Mouse (Mus musculus) kidney, embryonic 16.5 days (tissue): ENCODE measurements around the gene Asb1. TPM values are rescaled to one million over a fixed set of nuclear protein-coding genes. Genes with fewer than 3 reads are reported as not detected.

ENCODE experiments used
- ATAC-seq: fragments of 200-750 bp; cut with Nextera tagmentation; 2 replicates; pipeline ENCODE4 v1.8.0; 2017; ENCODE audit warnings: moderate TSS enrichment; ENCODE audit not compliant: low FRiP score, low TSS enrichment
- H3K27ac ChIP-seq: fragments of 300-500 bp; sonication (generic); 2 replicates; pipeline ENCODE4 v1.5.1; 2014; ENCODE audit warnings: low read length
- H3K27me3 ChIP-seq: fragments of 300-500 bp; sonication (generic); 2 replicates; pipeline ENCODE4 v1.6.1; 2014; ENCODE audit warnings: low read length, control low read depth, mixed read lengths; ENCODE audit not compliant: insufficient read depth
- H3K36me3 ChIP-seq: fragments of 300-500 bp; sonication (generic); 2 replicates; pipeline ENCODE4 v1.6.1; 2014; ENCODE audit warnings: low read length, control low read depth, mixed read lengths; ENCODE audit not compliant: insufficient read depth
- H3K4me1 ChIP-seq: fragments of 300-500 bp; sonication (generic); 2 replicates; pipeline ENCODE4 v1.6.1; 2014; ENCODE audit warnings: low read length, control low read depth, mixed read lengths; ENCODE audit not compliant: insufficient read depth
- H3K4me2 ChIP-seq: fragments of 300-500 bp; sonication (generic); replicated peaks from 2 replicates; pipeline ENCODE4 v1.6.1; 2014; ENCODE audit warnings: low read depth, low read length
- H3K4me3 ChIP-seq: fragments of 300-500 bp; sonication (generic); 2 replicates; pipeline ENCODE4 v1.5.1; 2014; ENCODE audit warnings: mild to moderate bottlenecking, low read length
- H3K9ac ChIP-seq: fragments of 300-500 bp; sonication (generic); replicated peaks from 2 replicates; pipeline ENCODE4 v1.6.1; 2014; ENCODE audit warnings: low read length
- H3K9me3 ChIP-seq: fragments of 300-500 bp; sonication (generic); 2 replicates; pipeline ENCODE4 v1.6.1; 2016; ENCODE audit warnings: low read length, control low read depth
- WGBS: fragments of 180-500 bp; shearing (Covaris S2); extraction: QIAGEN DNeasy Blood & Tissue Kit; methylation state at CpG from one replicate; pipeline ENCODE4 v1.1.7; 2014; 5-methylcytosine and 5-hydroxymethylcytosine counted together
- polyA plus RNA-seq: library from polyadenylated mRNA; unstranded; fragments of >200 nt; fragmentation: Nextera tagmentation; extraction: Ambion mirVana; gene quantifications from 2 replicates; pipeline ENCODE4 v1.2.1, GENCODE M21; 2015

Gene Asb1
- 5.0 and 6.6 TPM in 2 replicates for polyA plus RNA-seq

DNA sequence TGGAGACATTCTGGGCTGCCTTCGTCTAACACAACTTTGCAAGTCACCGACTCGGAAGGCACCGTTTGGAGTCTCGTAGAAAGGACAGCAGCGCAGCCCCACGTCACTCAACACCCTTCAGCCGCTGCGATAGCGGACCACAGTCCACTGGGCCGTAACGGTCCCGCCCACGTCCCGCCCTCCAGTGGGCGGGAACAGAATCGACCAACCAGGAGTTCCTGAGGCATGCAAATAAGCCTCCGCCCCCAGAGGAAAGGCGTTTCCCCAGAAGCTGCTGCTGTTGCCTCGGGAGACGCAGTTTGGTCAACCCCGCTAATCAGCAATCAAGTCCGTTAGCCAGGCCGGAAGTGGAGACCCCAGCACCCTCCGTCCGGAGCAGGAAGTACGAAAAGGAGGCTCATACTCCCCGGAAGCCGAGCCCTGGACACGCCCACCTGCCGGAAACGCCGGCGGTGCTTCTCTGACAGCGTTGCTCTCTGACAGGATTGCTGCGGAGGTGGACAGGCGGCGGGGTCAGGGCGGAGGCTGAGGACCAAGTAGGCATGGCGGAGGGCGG, at the start of gene Asb1:
TSS of gene Asb1 (plus strand) at position 274 of the 556 bp plus-strand sequence.
- Histone ChIP-seq H3K9me3 (no peaks in the 10 kb centered on the region), H3K9ac (peak within 1 kb of the TSS; percentile 76), H3K4me3 (peak within 1 kb of the TSS; percentile 81), H3K27me3 (peaks cover 18% of the 10 kb centered on the region), H3K4me1 (peaks cover 15% of the 10 kb centered on the region), H3K27ac (peak within 1 kb of the TSS; percentile 54; the same call in 1 of the 2 replicates), H3K4me2 (peak within 1 kb of the TSS; percentile 93), H3K36me3 (peaks cover 7% of the 10 kb centered on the region; the same call in 1 of the 2 replicates)
- ATAC-seq, result peak; percentile 97
- WGBS, result under 1% methylated on average over 39 of the region's 41 CpGs

DNA sequence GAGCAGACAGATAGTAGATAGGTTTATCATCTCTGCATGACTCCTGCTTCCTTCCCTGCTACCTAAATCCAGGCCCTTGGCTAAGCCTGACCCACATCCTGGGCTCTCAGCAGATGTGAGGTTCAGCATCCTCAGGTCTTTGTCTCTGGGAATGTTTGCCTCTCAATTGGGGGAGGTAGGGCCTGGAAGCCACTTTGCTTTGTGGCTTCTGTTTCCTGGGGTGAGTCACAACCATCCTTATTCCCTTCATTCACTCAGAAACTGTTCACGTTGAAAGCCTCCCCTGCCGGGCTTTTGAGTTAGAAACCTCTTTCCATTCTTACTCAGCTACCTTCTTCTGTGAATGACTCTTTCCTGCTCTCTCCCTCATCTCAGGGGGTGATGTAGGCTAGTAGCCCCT, 47.6 kb upstream of the Asb1 start:
- no peaks in the 10 kb centered on the region for H3K27me3 ChIP-seq
- no peaks in the 10 kb centered on the region for H3K9me3 ChIP-seq
- peaks cover 15% of the 10 kb centered on the region for H3K4me1 ChIP-seq
- no peak overlapping the region for H3K9ac ChIP-seq
- H3K27ac ChIP-seq, result no peak overlapping the region
- H3K4me2 ChIP-seq, result no peak overlapping the region
- no peaks in the 10 kb centered on the region for H3K36me3 ChIP-seq
- WGBS, result 48% methylated on average over 2 of the region's 2 CpGs
- no peak for ATAC-seq
- no peak overlapping the region for H3K4me3 ChIP-seq

DNA sequence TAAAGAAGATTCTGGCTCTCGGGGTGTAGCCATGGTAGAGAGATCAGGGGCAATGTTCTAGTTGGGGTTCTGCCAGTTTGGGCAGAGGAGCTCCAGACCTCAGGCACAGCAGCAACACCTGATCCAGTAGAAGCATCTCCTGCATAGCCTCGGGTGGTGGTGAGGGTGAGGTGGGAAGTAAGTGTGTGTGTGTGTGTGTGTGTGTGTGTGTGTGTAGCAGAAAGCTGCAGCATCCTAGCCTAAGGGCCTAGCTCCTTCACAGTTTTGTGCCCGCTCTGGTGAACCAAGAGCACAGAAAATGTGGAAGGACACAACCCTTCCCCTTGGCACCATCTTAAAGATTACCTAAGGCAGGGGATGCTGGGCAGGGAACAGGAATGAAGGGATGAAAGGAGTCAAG, 46.4 kb upstream of the Asb1 start:
- no peaks in the 10 kb centered on the region for H3K27me3 ChIP-seq
- peaks cover 15% of the 10 kb centered on the region for H3K4me1 ChIP-seq
- 0 out of 2 replicates have a peak, but pooled peaks have one; percentile 1 for ATAC-seq
- no peaks in the 10 kb centered on the region for H3K36me3 ChIP-seq
- H3K4me2 ChIP-seq, result peak overlapping the region; percentile 89
- H3K27ac ChIP-seq, result no peak overlapping the region
- H3K9me3 ChIP-seq, result no peaks in the 10 kb centered on the region
- 38% methylated on average over 3 of the region's 3 CpGs for WGBS
- H3K4me3 ChIP-seq, result peak overlapping the region; percentile 91
- peak overlapping the region; percentile 91 for H3K9ac ChIP-seq

DNA sequence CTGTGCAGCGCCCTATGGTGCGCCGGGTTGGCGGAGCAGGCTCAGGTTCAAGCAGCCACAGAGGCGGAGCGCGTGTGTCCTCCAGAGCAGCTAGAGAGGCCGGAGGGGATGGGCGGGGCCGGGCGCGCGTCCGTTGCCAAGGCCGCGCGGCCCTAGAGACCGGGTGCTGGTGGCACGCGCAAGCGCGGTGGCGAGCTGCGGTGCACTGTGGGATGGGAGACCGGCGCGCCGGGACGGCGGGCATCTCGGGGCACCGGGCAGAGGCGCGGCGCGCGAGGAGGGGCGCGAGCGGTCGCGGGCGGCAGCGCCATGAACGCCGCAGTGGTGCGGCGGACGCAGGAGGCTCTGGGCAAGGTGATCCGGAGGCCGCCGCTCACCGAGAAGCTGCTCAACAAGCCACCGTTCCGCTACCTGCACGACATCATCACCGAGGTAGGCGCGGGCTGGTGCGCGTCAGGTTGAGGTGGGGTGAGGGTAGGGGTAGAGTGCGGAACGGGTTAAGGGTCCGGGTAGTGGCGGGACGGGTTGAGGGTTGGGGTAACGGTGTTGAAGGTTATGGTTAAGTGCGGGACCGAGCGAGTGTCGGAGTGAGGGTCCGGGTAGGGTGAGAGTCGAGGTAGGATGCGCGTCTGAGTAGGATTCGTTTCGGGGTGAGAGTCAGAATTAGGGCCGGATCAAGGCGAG, 45.7 kb upstream of the Asb1 start, which contains the start of gene Traf3ip1:
TSS of gene Traf3ip1 (plus strand) at position 191 of the 684 bp plus-strand sequence.
- H3K4me3 ChIP-seq, result peak within 1 kb of the TSS; percentile 91
- H3K9me3 ChIP-seq, result no peaks in the 10 kb centered on the region
- peak; percentile 99 for ATAC-seq
- peak within 1 kb of the TSS; percentile 89 for H3K4me2 ChIP-seq
- H3K9ac ChIP-seq, result peak within 1 kb of the TSS; percentile 91
- WGBS, result under 1% methylated on average over 79 of the region's 79 CpGs
- no peaks in the 10 kb centered on the region for H3K36me3 ChIP-seq
- no peaks in the 10 kb centered on the region for H3K27me3 ChIP-seq
- peaks cover 15% of the 10 kb centered on the region for H3K4me1 ChIP-seq
- no peak within 1 kb of the TSS for H3K27ac ChIP-seq

DNA sequence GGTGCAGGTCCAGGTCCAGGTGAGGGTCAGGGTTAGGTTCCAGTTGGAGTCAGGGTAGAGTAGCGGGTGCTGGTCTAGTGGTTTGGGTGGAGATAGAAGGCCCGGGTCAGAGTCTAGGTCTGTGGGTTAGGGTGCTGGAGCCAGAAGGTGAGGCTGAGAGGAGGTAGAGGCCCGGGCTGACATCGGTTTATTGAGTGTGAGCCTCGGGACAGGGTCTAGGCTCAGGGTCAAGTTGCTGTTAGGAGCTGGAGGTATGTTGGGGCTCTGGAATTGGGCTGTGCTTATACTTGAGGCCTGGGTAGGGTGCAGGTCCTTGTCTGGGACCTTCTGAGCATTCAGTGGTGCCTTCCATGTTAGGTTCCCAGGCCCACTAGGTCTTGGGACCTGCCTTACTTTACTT, 45.0 kb upstream of the Asb1 start:
- Histone ChIP-seq H3K9ac (peak overlapping the region; percentile 91), H3K27ac (no peak overlapping the region), H3K36me3 (no peaks in the 10 kb centered on the region), H3K9me3 (no peaks in the 10 kb centered on the region), H3K4me2 (peak overlapping the region; percentile 89), H3K4me1 (peaks cover 13% of the 10 kb centered on the region), H3K4me3 (peak overlapping the region; percentile 91), H3K27me3 (no peaks in the 10 kb centered on the region)
- ATAC-seq, result peak; percentile 11; the same call in 1 of the 2 replicates
- 44% methylated on average over 5 of the region's 5 CpGs for WGBS

DNA sequence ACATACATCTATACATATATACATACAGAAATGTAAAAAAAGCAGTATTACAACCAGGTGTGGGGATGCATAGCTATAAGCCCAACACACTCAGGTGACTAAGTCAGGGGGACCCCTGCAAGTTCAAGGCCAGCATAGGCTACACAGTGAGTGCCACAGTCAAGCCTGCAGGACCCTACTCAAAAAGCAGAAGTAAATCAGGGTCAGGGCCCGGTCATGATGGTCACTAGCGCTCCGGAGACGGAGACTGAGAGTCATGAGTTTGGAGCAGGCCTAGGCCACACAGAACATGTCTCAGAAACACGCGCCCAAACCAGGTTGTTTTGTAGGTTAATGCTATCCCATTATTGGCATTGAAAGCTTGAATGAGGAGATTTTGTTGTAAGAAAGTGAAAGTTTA, 41.8 kb upstream of the Asb1 start:
- H3K4me2 ChIP-seq, result no peak overlapping the region
- H3K27ac ChIP-seq, result no peak overlapping the region
- H3K36me3 ChIP-seq, result peaks cover 10% of the 10 kb centered on the region; the same call in 1 of the 2 replicates
- no peak for ATAC-seq
- H3K4me3 ChIP-seq, result no peak overlapping the region
- H3K9me3 ChIP-seq, result no peaks in the 10 kb centered on the region
- no peaks in the 10 kb centered on the region for H3K27me3 ChIP-seq
- 95% methylated on average over 6 of the region's 6 CpGs for WGBS
- peaks cover 11% of the 10 kb centered on the region for H3K4me1 ChIP-seq
- no peak overlapping the region for H3K9ac ChIP-seq

DNA sequence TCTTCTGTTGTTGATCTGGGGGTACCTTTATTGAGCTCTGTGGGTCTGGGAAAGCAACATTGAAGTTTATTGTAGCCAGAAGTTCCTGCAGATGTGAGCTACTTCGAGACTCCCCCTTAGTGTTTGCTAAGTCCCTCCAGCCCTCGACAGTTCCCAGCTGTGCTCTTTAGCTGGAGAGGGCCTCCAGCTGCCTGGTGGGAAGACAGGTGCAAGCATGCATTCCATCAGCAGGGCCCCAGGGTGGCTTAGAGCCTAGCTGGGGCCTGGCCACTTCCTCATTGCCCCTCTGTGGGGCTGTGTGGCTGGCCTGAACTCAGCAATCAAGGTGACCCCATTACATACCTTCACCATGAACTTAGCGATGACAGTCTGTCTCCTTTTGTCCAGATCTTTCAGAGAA, 35.7 kb upstream of the Asb1 start:
- Histone ChIP-seq H3K9me3 (no peaks in the 10 kb centered on the region), H3K36me3 (peaks cover 10% of the 10 kb centered on the region; the same call in 1 of the 2 replicates), H3K4me1 (no peaks in the 10 kb centered on the region), H3K27ac (no peak overlapping the region), H3K4me3 (no peak overlapping the region), H3K27me3 (no peaks in the 10 kb centered on the region), H3K9ac (no peak overlapping the region), H3K4me2 (no peak overlapping the region)
- no peak for ATAC-seq
- 67% methylated on average over 3 of the region's 3 CpGs for WGBS

DNA sequence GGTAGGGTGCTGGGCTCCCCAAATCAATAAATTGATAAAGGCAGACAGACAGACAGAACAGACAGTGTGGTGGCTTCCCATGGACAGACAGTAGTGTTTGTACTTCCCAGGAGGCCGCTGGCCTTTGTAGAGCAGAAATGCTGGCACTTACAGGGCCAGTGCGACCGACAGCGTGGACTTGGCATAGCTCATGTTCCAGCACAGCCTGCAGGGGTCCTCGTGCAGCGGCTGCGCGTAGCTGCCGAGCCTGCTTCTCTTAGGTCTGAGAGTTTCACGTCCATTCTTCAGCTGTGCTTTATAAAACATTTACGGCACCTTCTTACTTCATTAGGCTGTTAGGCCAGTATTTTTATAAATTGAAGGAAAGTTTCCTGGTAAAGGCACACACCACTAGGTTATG, 25.4 kb upstream of the Asb1 start:
- Histone ChIP-seq H3K36me3 (peaks cover 10% of the 10 kb centered on the region; the same call in 1 of the 2 replicates), H3K27me3 (no peaks in the 10 kb centered on the region), H3K4me2 (no peak overlapping the region), H3K9ac (no peak overlapping the region), H3K4me1 (no peaks in the 10 kb centered on the region), H3K4me3 (no peak overlapping the region), H3K27ac (no peak overlapping the region), H3K9me3 (no peaks in the 10 kb centered on the region)
- WGBS, result 81% methylated on average over 11 of the region's 11 CpGs
- ATAC-seq, result no peak

DNA sequence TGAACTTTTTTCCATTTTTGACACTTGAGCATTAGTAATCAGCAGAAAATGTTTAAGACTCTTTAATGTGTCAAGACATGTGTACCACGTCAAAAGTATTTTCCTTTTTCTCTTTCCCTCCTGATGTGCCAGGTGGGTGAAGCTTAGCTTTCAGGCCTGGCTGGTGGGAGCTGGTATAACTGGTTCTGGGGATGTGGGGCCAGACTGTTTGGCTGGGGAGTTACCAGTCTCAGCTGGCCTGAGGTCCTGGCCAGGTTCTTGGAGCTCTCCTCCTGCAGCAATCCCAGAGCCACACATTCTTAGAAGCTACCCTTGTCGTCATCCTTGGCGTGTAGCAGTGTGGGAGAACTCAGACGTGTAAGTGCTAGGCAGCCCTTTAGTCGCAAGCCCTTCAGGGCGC, 24.7 kb upstream of the Asb1 start:
- H3K27ac ChIP-seq, result no peak overlapping the region
- WGBS, result 76% methylated on average over 6 of the region's 6 CpGs
- no peaks in the 10 kb centered on the region for H3K4me1 ChIP-seq
- no peaks in the 10 kb centered on the region for H3K9me3 ChIP-seq
- ATAC-seq, result no peak
- H3K27me3 ChIP-seq, result no peaks in the 10 kb centered on the region
- H3K9ac ChIP-seq, result no peak overlapping the region
- no peak overlapping the region for H3K4me2 ChIP-seq
- peaks cover 14% of the 10 kb centered on the region; the same call in 1 of the 2 replicates for H3K36me3 ChIP-seq
- no peak overlapping the region for H3K4me3 ChIP-seq

DNA sequence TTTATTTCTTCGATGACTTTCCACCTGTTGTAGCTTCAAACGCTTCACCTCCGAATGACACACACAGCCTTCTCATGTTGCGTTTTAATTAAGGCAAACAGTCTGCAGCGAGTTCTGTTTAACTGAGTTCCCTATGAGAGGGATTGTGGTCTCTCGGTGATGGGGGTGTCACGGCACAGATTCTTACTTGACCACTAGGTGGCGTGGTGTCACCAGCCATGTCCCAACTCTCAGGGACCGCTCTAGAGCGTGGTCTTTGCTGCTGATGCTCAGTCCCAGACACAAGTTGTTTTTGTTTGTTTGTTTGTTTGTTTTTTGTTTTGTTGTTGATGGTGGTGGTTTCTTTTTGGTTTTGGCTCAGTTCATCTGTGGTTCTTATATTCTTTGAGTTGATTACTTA, 16.6 kb upstream of the Asb1 start:
- WGBS, result 12% methylated on average over 10 of the region's 10 CpGs
- H3K4me2 ChIP-seq, result no peak overlapping the region
- H3K9me3 ChIP-seq, result no peaks in the 10 kb centered on the region
- no peaks in the 10 kb centered on the region for H3K27me3 ChIP-seq
- H3K4me1 ChIP-seq, result no peaks in the 10 kb centered on the region
- ATAC-seq, result 0 out of 2 replicates have a peak, but pooled peaks have one; percentile 77
- H3K27ac ChIP-seq, result no peak overlapping the region
- no peak overlapping the region for H3K9ac ChIP-seq
- H3K4me3 ChIP-seq, result no peak overlapping the region
- peaks cover 33% of the 10 kb centered on the region for H3K36me3 ChIP-seq
